Mouse (Mus musculus) Patski (cell line): ENCODE data around the gene Fbxl17. TPM values are rescaled to one million over a fixed set of nuclear protein-coding genes. Genes with fewer than 3 reads are reported as not detected.

Experiments used
- ATAC-seq: fragments of 100-300 bp; one replicate; pipeline ENCODE4 v1.8.0; 2021
- CTCF ChIA-PET: fragments of 350-600 bp; sonication (Branson Sonifier 250); formaldehyde crosslinking; loops from one replicate; lab custom pipeline; 2022; ENCODE audit warnings: inconsistent platforms; lab: Charles Lee
- POLR2A ChIA-PET: fragments of 350-600 bp; sonication (Branson Sonifier 250); formaldehyde crosslinking; loops from one replicate; lab custom pipeline; 2022; ENCODE audit warnings: antibody characterized with exemption, inconsistent platforms; lab: Charles Lee
- DNase-seq: peaks from one replicate; pipeline ENCODE4 v3.0.0-alpha.2; 2011; ENCODE audit warnings: low read depth, low spot score
- H3K27me3 ChIP-seq: fragments of 371-371 bp; one replicate; pipeline ENCODE4 v1.5.1; 2021
- CTCF ChIP-seq: fragments of 100-300 bp; IDR thresholded peaks from one replicate; pipeline ENCODE4 v1.5.1; 2021
- in situ Hi-C: fragments of 300-500 bp; cut with MboI; formaldehyde crosslinking; loops from 3 replicates; pipeline ENCODE4 v1.11.1; 2018; ENCODE audit warnings: low pct_unique_long_range_greater_than_20kb, mixed read lengths
- polyA plus RNA-seq: library from polyadenylated mRNA; unstranded; gene quantifications from one replicate; pipeline ENCODE4 v1.2.3, GENCODE M21; 2021

Fbxl17 gene
- polyA plus RNA-seq, 1 experiment from 2014 or later = 28.7 TPM

- ATAC-seq = peak; percentile 41
These were observed 424.5 kb downstream of the Fbxl17 start for GRCm38 (mm10) chr17:63075091-63076036.

GRCm38 (mm10) chr17:63073342-63073741 is 426.5 kb downstream of the Fbxl17 start:
- ChIA-PET CTCF (interaction anchor here (1.2 kb wide), 1 partner anchor 14 kb away, joined by 4 read pairs; no protein-coding TSS in a partner anchor), POLR2A (no interaction called here)
- in situ Hi-C loops = no loop called here
- no peak for TF ChIP-seq CTCF
- ATAC-seq (no peak), DNase-seq (no peak)
- no peaks in the 10 kb centered on the region for H3K27me3 ChIP-seq

More at GRCm38 (mm10) chr17:63075091-63076036, 424.5 kb downstream of the Fbxl17 start:
- in situ Hi-C loops = no loop called here
- no peak for DNase-seq
- ChIA-PET CTCF (interaction anchor here (1.1 to 1.2 kb wide), 2 partner anchors 8 to 10 kb away, joined by 3 read pairs; no protein-coding TSS in a partner anchor), POLR2A (no interaction called here)
- no peaks in the 10 kb centered on the region for H3K27me3 ChIP-seq
- TF ChIP-seq CTCF = no peak

GRCm38 (mm10) chr17:63071134-63071923 is 428.5 kb downstream of the Fbxl17 start:
- CTCF ChIA-PET = interaction anchor here (0.8 kb wide), 1 partner anchor 15 kb away, joined by 3 read pairs; no protein-coding TSS in a partner anchor
- ATAC-seq (peak; percentile 28), DNase-seq (no peak)
- POLR2A ChIA-PET = no interaction called here
- in situ Hi-C loops = no loop called here
- TF ChIP-seq CTCF = no peak
- no peaks in the 10 kb centered on the region for H3K27me3 ChIP-seq

- CTCF ChIA-PET = no interaction called here
- ATAC-seq (no peak), DNase-seq (no peak)
- TF ChIP-seq CTCF = no peak
- H3K27me3 ChIP-seq = no peaks in the 10 kb centered on the region
- POLR2A ChIA-PET = no interaction called here
- in situ Hi-C loops = no loop called here
These were observed 429.6 kb downstream of the Fbxl17 start for GRCm38 (mm10) chr17:63070161-63070761.

GRCm38 (mm10) chr17:63062785-63063184 is 437.0 kb downstream of the Fbxl17 start:
- POLR2A ChIA-PET = no interaction called here
- in situ Hi-C loops = no loop called here
- no peak for ATAC-seq
- no peak for TF ChIP-seq CTCF
- DNase-seq = no peak
- no peaks in the 10 kb centered on the region for H3K27me3 ChIP-seq
- CTCF ChIA-PET = no interaction called here

GRCm38 (mm10) chr17:63061786-63062185 is 438.0 kb downstream of the Fbxl17 start:
- CTCF ChIA-PET = no interaction called here
- no peak for ATAC-seq

GRCm38 (mm10) chr17:63060814-63061213 is 439.0 kb downstream of the Fbxl17 start:
- POLR2A ChIA-PET = interaction anchor here (0.6 kb wide), 1 partner anchor 17 kb away, joined by 3 read pairs; no protein-coding TSS in a partner anchor
- no peaks in the 10 kb centered on the region for H3K27me3 ChIP-seq
- in situ Hi-C loops = no loop called here
- TF ChIP-seq CTCF = no peak
- ATAC-seq = no peak
- no peak for DNase-seq
- CTCF ChIA-PET = no interaction called here

More at GRCm38 (mm10) chr17:63061786-63062185, 438.0 kb downstream of the Fbxl17 start:
- POLR2A ChIA-PET = no interaction called here
- in situ Hi-C loops = no loop called here
- no peak for DNase-seq
- TF ChIP-seq CTCF = no peak
- no peaks in the 10 kb centered on the region for H3K27me3 ChIP-seq

GRCm38 (mm10) chr17:63057740-63058388 is 442.0 kb downstream of the Fbxl17 start:
- DNase-seq (no peak), ATAC-seq (no peak)
- in situ Hi-C loops = no loop called here
- H3K27me3 ChIP-seq = no peaks in the 10 kb centered on the region
- no peak for TF ChIP-seq CTCF
- POLR2A ChIA-PET = no interaction called here
- CTCF ChIA-PET = interaction anchor here (1.5 kb wide), 1 partner anchor 16 kb away, joined by 4 read pairs; no protein-coding TSS in a partner anchor

- H3K27me3 ChIP-seq = no peaks in the 10 kb centered on the region
- ATAC-seq (no peak), DNase-seq (no peak)
- CTCF ChIA-PET = interaction anchor here (1.5 kb wide), 1 partner anchor 15 kb away, joined by 4 read pairs; no protein-coding TSS in a partner anchor
- POLR2A ChIA-PET = no interaction called here
- in situ Hi-C loops = no loop called here
- TF ChIP-seq CTCF = no peak
These were observed 442.8 kb downstream of the Fbxl17 start for GRCm38 (mm10) chr17:63056976-63057375.
